Mouse (Mus musculus): ENCODE measurements around the gene Prph.
A peak's percentile ranks its signal among the peaks of the same experiment; 100 is the strongest.

Gene Prph

GRCm38 (mm10) chr15:99055040-99055439, at the start of gene Prph:
Gene Prph (plus strand): TSS chr15:99055174.
- no peak for DNase-seq

DNA sequence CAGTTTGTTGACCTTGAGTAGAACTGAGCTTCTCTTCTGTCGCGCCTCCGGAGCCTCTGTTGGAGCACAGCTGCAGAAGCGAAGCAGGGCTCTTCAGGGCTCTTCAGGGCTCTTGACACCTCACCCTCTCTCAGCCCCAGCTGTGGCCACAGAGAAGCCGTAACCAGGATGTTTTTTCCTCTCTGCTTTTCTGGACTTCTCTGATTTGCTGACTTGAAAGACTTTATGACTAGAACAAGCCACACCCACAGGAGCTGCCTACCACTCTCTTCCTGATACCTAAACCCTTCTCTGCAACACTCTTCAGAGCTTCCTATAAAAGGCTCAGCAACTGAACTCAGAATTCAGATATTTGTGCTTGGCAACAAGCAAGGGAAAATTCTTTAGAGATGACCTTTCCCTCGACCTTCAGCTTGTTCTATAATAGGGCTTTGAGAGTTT, 46.2 kb upstream of the Prph start:
- peak in 1 of 2 experiments; percentile 68 for DNase-seq

DNA sequence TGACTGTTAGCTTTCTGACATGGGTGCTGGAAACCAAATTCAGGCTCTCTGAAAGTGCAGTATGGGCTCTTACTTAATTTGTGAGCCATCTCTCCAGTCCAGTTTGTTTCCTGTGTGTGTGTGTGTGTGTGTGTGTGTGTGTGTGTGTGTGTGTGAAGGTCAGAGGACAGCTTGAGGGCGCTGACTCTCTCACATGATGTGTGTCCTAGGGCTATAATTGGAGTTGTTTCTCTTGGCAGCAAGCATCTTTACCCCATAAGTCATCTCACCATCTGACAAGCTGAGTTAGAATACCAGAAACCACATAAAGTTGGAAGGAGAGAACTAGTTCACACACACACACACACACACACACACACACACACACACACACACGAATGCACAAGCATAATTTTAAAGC, 44.1 kb upstream of the Prph start:
- no peak for DNase-seq

- DNase-seq: no peak
Observed at GRCm38 (mm10) chr15:99011946-99012345, 43.0 kb upstream of the Prph start.

DNA sequence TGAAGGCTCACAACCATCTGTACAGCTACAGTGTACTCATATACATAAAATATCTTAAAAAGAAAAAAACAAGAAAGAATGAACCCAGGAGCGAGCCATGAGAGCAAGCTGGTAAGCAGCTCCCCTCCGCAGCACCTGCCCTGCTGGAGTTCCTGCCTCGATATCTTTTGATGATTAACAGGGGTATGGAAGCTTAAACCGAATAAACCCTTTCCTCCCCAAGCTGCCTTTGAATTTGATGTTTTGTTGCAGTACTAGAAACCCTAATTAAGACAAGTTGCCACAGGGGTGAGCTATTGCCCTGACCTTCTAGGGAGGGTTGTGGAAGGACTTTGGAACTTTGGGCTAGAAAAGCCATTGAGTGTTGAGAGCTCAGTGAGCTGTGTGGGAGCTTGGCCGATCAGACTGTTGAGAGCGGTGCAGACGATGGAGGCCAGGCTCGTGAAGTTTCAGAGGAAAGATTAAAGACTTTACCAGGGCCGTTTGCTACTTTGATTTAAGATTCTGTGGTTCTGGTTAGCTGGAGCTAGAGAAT, 40.4 kb upstream of the Prph start:
- no peak for DNase-seq

DNA sequence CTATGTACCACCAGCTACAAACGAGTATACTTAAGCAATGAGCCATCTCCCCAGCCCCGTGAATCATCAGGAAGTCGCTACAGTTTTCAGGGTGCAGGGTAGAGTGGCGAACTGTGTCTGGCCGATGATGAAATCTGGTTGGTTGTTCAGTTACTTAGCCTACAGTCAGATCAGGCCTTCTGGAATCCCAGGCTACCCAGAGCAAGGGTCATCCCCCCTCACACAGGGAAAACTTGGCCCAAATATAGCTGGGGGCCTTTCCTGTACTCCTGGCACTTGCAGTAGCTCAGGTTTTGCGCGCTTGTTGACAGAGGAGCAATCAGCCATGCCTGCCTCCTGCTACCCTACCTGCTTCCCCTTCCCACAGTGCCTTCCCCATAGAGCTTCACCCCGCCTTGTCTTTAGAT, 37.6 kb upstream of the Prph start:
- DNase-seq: no peak

DNA sequence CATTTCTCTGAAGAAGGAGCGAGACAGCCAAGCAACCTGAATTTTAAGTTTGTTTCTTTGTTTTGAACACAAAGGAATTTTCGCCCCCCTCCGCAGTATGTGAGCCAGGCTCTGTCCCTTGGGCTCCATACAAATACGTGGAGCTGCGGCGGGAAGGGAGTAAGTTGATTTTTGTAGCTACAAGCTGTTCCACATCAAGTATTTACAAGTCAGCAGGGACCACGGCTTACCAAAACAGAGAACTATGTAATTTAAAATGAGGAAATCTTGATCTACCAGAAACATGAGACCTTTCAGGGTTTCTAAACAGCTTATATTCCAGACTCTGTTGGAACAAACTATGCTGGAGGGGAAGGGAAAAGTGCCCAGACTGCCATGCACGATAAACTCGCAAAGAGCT, 37.0 kb upstream of the Prph start:
- DNase-seq: no peak

- no peak for DNase-seq
Observed at GRCm38 (mm10) chr15:99018630-99019029, 36.3 kb upstream of the Prph start.

DNA sequence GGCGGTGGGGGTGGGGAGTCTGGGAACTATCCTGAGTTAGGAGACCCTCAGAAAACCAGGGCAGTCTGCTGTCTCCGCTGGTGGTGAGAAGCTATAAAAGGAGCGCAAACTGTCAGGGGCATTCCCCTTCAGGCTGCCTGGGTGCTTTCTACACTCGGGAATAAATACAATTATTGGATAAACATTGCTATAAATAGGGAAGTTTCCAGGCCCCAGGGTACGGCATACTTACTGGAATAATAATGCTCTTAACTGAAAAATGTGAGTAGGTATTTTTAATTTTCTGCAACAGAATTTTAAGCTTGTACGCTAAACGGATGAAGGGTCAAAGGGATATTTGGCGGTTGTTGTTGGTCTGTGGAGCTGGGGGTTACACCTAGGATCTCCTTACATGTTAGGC, 35.5 kb upstream of the Prph start:
- no peak for DNase-seq

- no peak for DNase-seq
Observed at GRCm38 (mm10) chr15:99020171-99020570, 34.8 kb upstream of the Prph start.

DNA sequence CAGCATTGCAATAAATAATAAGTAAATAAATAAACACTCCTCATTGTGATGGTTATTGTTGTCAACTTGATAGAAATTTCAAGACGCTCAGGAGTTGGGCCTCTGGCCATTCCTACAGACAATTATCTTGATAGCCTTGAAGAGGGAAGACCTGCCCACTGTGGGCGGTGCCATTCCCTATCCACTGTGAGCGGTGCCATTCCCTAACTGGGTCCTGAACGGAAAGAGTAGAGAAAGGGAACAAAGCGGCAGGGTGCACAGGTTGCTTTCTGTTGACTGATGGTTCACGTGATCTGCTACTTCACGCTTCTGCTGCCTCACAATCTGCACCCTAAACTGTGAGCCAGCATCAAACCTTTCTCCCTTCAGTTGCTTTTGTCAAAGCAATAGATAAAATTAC, 33.7 kb upstream of the Prph start:
- DNase-seq: no peak

DNA sequence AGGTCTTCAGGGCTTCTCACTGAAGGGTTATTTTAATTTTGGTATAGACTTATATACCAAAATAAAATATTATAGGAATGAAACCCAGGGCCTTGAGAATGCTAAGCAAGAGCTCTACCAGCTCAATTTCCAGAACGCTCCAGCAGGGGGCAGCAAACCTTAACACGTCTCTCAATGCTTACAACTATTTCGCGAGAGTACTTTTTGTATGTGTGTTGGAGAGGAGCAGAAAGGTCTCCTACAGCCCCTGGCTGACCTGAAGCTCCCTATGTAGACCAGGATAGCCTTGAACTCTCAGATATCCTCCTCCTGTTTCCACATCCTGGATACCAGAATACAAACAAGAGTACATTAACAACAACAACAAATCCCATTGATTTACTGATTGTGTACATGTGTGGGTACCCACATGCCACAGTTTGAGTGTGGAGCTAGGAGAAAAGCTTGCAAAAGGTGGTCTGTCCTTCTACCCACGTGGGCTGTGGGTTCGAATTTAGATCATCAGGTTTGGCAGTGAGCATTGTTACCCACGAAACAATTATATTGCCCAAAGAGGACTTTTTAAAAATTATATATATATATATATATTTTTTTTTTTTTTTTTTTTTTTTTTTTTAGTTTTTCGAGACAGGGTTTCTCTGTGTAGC, 30.2 kb upstream of the Prph start:
- peak; percentile 71 to 83 for DNase-seq

DNA sequence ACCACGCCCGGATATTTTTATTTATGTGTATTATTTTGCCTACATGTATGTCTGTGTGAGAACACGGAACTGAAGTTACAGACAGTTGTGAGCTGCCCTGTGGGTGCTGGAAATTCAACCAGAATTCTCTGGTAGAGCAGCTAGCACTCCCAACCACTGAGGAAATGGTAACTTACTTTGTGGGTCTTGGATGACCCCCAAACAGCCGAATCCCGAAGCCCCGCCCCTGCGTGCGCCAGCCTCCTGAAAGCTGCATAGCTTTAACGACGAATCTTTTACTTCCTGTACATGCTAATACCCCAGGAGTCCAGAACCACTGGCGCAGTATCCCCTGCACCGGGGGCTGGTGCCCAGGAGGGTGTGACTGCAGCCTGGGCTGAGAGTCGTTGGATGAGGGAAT, 29.6 kb upstream of the Prph start:
- DNase-seq: no peak

GRCm38 (mm10) chr15:99026259-99026658, 28.7 kb upstream of the Prph start:
- DNase-seq: peak in 1 of 2 experiments; percentile 61

DNA sequence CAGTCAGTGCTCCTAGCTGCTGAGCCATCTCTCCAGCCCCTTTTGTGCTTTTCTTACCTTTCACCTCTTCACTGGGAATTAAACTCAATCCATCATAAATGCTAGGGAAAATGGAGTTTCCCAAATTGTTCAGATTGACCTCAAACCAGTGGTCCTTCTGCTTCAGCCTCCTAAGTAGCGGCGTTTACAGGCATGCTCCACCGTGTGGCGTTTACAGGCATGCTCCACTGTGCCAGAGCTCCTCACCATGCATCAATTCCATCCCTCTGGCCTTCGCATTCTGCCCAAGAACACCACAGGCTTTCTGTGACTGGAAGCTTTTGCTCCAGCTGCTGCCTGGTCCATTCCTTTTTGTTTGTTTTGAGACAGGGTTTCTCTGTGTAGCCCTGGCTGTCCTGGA, 27.9 kb upstream of the Prph start:
- DNase-seq: no peak

GRCm38 (mm10) chr15:99028874-99029458, 26.0 kb upstream of the Prph start:
- no peak for DNase-seq

DNA sequence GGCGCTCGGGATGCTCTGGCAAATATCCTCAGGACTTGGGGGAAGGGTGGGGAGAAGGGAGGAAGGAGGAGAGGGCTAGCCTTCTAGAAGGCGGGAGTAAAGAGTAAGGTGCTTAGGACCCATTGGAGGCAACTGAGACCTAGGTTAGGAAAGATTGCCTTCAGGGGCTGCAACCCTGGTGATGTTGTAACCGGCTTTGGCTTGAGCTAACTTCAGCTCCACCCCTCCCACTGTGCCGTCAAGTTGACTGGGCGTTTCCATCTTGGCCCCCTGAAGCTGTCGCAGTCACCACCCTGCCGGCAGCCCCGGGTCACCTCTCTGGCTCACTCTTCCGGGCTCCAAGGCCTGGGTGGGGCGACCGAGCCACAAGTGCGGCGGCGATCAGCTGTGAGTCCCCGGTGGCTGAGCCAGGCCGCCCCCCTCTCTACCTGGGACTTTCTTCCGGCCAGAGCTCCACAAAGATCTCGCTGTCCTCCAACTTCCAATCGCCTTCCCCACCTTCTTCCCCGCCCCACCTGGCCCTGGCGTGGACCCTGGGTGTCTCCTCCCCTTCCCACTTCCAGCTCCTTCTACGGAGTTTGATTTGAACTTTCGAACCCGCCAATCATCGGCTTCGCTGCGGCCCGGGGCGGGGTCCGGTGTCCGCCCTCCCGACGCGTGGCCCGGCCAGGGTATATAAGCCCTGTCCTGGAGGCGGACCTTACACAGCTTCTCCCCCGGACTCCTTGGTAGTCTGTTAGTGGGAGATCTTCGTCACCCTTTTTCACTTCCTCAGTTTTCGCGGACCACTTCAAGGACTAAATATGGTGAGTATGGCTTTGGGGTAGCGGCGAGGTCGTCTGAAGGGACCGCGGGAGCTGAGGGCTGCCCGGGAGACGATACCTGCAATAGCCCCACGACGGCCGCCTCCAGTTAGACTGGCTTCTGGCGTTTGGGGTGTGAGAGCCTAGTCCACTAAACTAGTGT, 25.1 kb upstream of the Prph start, which contains the start of gene Tuba1c:
Gene Tuba1c, plus strand, starts transcription at position 273 of the 966 bp plus-strand sequence.
- peak; percentile 97 for DNase-seq

DNA sequence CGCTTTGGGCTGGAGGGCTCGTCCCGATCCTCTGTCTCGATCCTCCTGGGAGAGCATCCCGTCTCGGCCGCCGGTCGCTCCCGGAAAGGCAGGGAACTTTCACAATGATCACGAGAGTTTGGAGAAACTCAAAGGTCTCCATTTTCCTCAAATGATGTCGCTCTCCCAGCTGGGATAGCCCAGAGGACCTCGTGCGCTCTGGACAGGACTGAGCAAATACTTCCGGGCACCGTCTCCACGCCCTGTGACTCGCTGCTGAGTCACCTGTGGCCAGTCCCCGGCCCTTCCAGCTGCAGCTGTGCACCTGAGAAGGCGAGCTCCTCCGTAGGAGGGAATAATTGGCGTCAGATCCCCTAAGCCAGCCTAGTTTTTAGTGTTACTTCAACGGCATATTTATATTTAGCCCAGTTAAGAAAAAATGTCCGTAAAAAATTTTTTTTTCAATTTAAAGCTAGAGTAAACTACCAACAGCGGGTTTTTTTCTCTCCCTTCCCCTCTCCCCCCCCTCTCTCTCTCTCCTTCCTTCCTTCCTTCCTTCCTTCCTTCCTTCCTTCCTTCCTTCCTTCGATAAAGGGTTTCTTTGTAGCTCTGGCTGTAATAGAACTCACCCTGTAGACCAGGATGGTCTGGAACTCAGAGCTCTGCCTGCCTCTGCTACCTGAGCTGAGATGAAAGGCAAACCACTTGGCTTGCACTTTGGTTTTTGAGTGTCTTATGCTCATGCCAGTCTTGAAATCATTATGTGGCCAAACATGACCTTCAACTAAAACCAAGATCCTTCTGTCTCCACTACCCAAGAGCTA, 24.2 kb upstream of the Prph start:
- DNase-seq: peak; percentile 73 to 78

DNA sequence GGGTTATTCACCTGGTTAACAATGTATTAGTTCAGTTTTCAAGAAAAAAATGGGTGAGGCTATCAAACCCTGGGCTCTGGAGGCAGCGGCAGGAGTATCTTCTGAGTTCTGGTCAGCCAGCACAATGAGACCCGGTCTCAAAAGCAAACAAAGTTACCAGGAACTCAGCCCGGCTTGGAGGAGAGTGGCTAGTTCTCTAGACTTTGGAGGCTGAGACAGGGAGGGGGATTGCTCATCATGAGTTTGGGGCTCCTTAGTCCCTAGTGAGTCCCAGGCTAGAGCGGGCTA, 23.6 kb upstream of the Prph start:
- DNase-seq: no peak

- DNase-seq: no peak
Observed at GRCm38 (mm10) chr15:99032041-99032725, 22.8 kb upstream of the Prph start.

GRCm38 (mm10) chr15:99032726-99033250, 22.2 kb upstream of the Prph start:
- DNase-seq: no peak

Measured in lung, postnatal 4 days (tissue).